Mouse (Mus musculus) neural tube, embryonic 13.5 days (tissue): ENCODE data around the gene Add2. TPM values are rescaled to one million over a fixed set of nuclear protein-coding genes. Genes with fewer than 3 reads are reported as not detected.
"Not testable (repeated sequence)": the region's sequence is repeated elsewhere in the genome, so short reads cannot be mapped to it uniquely, and the experiment has no call there.

ENCODE experiments used
- ATAC-seq: fragments of 200-750 bp; cut with Nextera tagmentation; 2 replicates; pipeline ENCODE4 v1.8.0; 2017; ENCODE audit warnings: low read depth, mild to moderate bottlenecking, moderate TSS enrichment, moderate library complexity
- H3K27ac ChIP-seq: fragments of 300-500 bp; sonication (generic); replicated peaks from 2 replicates; pipeline ENCODE4 v1.5.1; 2015; ENCODE audit warnings: moderate library complexity, mild to moderate bottlenecking, inconsistent platforms
- H3K27me3 ChIP-seq: fragments of 300-500 bp; sonication (generic); 2 replicates; pipeline ENCODE4 v1.6.1; 2015; ENCODE audit warnings: mild to moderate bottlenecking, inconsistent platforms
- H3K36me3 ChIP-seq: fragments of 300-500 bp; sonication (generic); 2 replicates; pipeline ENCODE4 v1.6.1; 2015; ENCODE audit warnings: mild to moderate bottlenecking, inconsistent platforms
- H3K4me1 ChIP-seq: fragments of 300-500 bp; sonication (generic); replicated peaks from 2 replicates; pipeline ENCODE4 v1.6.1; 2015; ENCODE audit warnings: inconsistent platforms
- H3K4me2 ChIP-seq: fragments of 300-500 bp; sonication (generic); 2 replicates; pipeline ENCODE4 v1.6.1; 2015; ENCODE audit warnings: inconsistent platforms, mild to moderate bottlenecking, moderate library complexity
- H3K4me3 ChIP-seq: fragments of 300-500 bp; sonication (generic); 2 replicates; pipeline ENCODE4 v1.5.1; 2015; ENCODE audit warnings: mild to moderate bottlenecking, inconsistent platforms
- H3K9ac ChIP-seq: fragments of 300-500 bp; sonication (generic); 2 replicates; pipeline ENCODE4 v1.6.1; 2015; ENCODE audit warnings: moderate library complexity, mild to moderate bottlenecking, inconsistent platforms
- H3K9me3 ChIP-seq: fragments of 300-500 bp; sonication (generic); 2 replicates; pipeline ENCODE4 v1.6.1; 2016; ENCODE audit warnings: inconsistent platforms
- WGBS: fragments of 180-500 bp; shearing (Covaris S2); methylation state at CpG from one replicate; pipeline ENCODE4 v1.1.7; 2015; 5-methylcytosine and 5-hydroxymethylcytosine counted together
- polyA plus RNA-seq: library from polyadenylated mRNA; unstranded; fragments of >200 nt; fragmentation: Nextera tagmentation; extraction: Ambion mirVana; gene quantifications from 2 replicates; pipeline ENCODE4 v1.2.1, GENCODE M21; 2015

The Add2 gene
- 137 and 148 TPM in 2 replicates for polyA plus RNA-seq

DNA sequence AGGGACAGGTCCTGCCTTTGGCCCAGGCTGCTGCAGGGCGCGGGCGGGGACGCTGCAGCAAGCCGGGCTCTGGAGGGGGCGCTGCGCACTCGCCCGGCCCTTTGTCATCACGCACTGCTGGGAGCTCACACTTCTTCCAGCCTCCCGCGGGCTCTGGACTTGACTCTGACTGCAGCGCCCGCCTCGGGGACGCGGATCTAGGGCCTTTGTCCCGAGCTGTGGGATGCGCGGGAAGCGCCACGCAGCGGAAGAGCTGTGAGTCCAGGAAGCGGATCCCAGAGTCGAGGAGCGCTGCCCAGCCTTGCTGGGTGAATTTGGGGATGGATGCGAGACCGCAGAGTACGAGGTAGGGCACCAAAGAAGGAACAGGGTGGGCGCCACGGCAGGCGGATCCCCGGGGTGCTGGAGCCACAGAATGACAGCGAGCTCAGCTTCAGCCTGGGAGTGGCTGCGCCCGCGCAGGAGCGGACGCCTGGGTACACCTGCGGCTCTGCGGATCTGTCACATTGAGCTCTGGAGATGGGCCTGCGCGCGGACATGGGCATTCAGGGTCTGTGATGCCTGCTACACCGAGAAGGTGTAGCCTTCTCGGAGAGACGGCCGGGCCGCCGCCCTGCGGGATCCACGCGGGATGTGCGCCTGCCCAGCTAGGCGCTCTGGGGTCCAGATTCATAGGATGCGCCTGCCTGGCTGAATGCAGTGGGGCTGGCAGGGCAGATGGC lies at the start of gene Add2:
TSS of gene Add2 (plus strand) at position 81 of the 722 bp plus-strand sequence.
- ATAC-seq = peak; percentile 92
- peak within 1 kb of the TSS; percentile 97 for H3K27ac ChIP-seq
- no peaks in the 10 kb centered on the region for H3K36me3 ChIP-seq
- no peaks in the 10 kb centered on the region for H3K9me3 ChIP-seq
- H3K4me1 ChIP-seq = peaks cover 51% of the 10 kb centered on the region
- peak within 1 kb of the TSS; percentile 92 for H3K9ac ChIP-seq
- H3K4me2 ChIP-seq = peak within 1 kb of the TSS; percentile 73
- H3K4me3 ChIP-seq = peak within 1 kb of the TSS; percentile 80
- no peaks in the 10 kb centered on the region for H3K27me3 ChIP-seq
- 1% methylated on average over 56 of the region's 56 CpGs for WGBS

- H3K36me3 ChIP-seq, H3K27ac ChIP-seq, H3K4me1 ChIP-seq, H3K9ac ChIP-seq, ATAC-seq, H3K27me3 ChIP-seq, H3K9me3 ChIP-seq, H3K4me2 ChIP-seq, H3K4me3 ChIP-seq: not testable (repeated sequence)
- WGBS = 86% methylated on average over 4 of the region's 4 CpGs
These were observed 49.7 kb upstream of the Add2 start for GRCm38 (mm10) chr6:85978736-85979135.

GRCm38 (mm10) chr6:85984351-85984750 lies 44.1 kb upstream of the Add2 start:
- H3K9ac ChIP-seq = no peak overlapping the region
- 77% methylated on average over 8 of the region's 8 CpGs for WGBS

DNA sequence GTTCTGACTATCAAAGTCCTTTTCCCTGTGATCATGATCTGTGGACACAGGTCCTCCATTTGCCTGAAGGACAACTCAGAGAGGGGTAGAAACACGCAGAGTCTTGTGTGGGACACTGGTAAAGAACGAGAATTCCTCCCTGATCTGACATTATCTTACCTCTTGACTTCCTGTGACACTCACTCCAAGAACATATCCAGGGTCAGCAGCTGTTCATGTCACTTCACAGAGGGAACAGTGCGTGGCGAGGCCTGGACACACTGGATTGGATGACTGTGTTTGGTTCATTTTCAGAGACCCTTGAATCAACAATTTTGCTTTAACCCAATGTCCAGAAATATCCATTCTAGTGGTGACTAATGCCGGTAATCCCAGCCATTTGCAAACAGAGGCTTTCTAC lies 38.9 kb upstream of the Add2 start:
- H3K27ac ChIP-seq, H3K9ac ChIP-seq, H3K27me3 ChIP-seq, H3K4me3 ChIP-seq, H3K4me1 ChIP-seq, ATAC-seq, H3K4me2 ChIP-seq, H3K9me3 ChIP-seq, H3K36me3 ChIP-seq: not testable (repeated sequence)
- 83% methylated on average over 5 of the region's 5 CpGs for WGBS

More at GRCm38 (mm10) chr6:85984351-85984750, 44.1 kb upstream of the Add2 start:
- ATAC-seq = no peak
- H3K4me2 ChIP-seq = no peak overlapping the region
- H3K27me3 ChIP-seq = no peaks in the 10 kb centered on the region
- H3K4me1 ChIP-seq = no peaks in the 10 kb centered on the region
- no peaks in the 10 kb centered on the region for H3K36me3 ChIP-seq
- no peak overlapping the region for H3K27ac ChIP-seq
- H3K9me3 ChIP-seq = no peaks in the 10 kb centered on the region
- H3K4me3 ChIP-seq = no peak overlapping the region

DNA sequence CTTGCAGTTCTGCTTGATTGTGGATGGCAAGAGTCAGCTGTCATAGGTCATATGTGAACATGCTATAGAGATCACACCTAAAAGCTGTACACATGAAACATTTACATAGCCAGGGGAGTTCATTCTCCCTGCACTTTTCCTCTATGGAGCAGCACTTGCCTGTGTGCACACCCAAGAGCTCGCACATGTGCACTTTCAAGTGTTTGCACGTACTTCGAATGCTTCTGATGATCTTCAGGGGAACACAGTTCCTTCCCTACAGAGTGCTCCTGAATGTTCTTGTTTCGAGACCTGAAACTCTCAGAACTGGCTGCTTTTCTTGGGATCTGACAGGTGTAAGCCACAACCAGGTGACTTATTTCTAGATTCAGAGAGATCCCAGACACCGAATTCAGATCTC lies 37.7 kb upstream of the Add2 start:
- ATAC-seq, H3K27ac ChIP-seq, H3K4me2 ChIP-seq, H3K4me3 ChIP-seq, H3K4me1 ChIP-seq, H3K36me3 ChIP-seq, H3K27me3 ChIP-seq, H3K9me3 ChIP-seq, H3K9ac ChIP-seq: not testable (repeated sequence)
- WGBS = 93% methylated on average over 5 of the region's 5 CpGs

DNA sequence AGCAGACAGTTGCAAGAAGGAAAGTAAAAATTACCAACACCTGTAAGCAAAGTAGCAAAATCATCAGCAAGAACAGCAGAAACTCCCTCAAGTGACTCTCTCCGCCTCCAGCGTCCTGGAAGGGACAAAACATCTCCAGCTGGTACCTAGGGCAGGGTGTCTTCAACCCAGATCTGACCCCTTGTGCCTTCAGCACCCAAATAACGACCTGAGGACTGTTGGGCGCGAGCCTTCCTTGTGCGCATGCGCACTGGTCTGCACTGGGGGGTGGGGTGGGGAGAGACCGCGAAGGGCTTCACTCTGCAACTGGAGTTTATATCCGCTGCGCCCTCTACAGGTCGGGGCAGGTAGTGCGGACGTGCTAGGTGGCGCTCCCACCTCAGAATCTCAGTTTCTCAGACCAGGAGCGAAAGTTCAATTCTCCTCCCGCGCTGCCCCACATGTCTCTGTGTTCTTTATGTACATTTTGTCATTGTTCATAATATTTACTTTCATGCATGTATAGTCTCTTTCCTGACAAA lies 25.0 kb upstream of the Add2 start:
- no peak for ATAC-seq
- Histone ChIP-seq H3K27ac (no peak overlapping the region), H3K4me3 (no peak overlapping the region), H3K36me3 (no peaks in the 10 kb centered on the region), H3K4me2 (no peak overlapping the region), H3K4me1 (peaks cover 7% of the 10 kb centered on the region), H3K9ac (no peak overlapping the region), H3K27me3 (no peaks in the 10 kb centered on the region), H3K9me3 (0 out of 2 replicates have a peak, but pooled peaks cover 3% of the 10 kb centered on the region)
- 71% methylated on average over 18 of the region's 18 CpGs for WGBS

GRCm38 (mm10) chr6:86004271-86005148 lies 24.0 kb upstream of the Add2 start:
- Histone ChIP-seq H3K36me3 (no peaks in the 10 kb centered on the region), H3K4me1 (peaks cover 7% of the 10 kb centered on the region), H3K9ac (peak overlapping the region; percentile 53; the same call in 1 of the 2 replicates), H3K27me3 (no peaks in the 10 kb centered on the region), H3K27ac (no peak overlapping the region), H3K4me2 (peak overlapping the region; percentile 50), H3K4me3 (no peak overlapping the region), H3K9me3 (0 out of 2 replicates have a peak, but pooled peaks cover 3% of the 10 kb centered on the region)
- peak; percentile 96 for ATAC-seq
- 14% methylated on average over 18 of the region's 18 CpGs for WGBS

GRCm38 (mm10) chr6:86009980-86010379 lies 18.5 kb upstream of the Add2 start:
- Histone ChIP-seq H3K4me1 (no peaks in the 10 kb centered on the region), H3K27ac (no peak overlapping the region), H3K4me2 (no peak overlapping the region), H3K27me3 (no peaks in the 10 kb centered on the region), H3K36me3 (no peaks in the 10 kb centered on the region), H3K9me3 (no peaks in the 10 kb centered on the region), H3K9ac (no peak overlapping the region), H3K4me3 (no peak overlapping the region)
- ATAC-seq = peak; percentile 53; the same call in 1 of the 2 replicates
- 37% methylated on average over 4 of the region's 4 CpGs for WGBS

- not testable (repeated sequence) for H3K36me3 ChIP-seq, ATAC-seq, H3K4me1 ChIP-seq, H3K9me3 ChIP-seq, H3K27me3 ChIP-seq, H3K4me3 ChIP-seq, H3K27ac ChIP-seq, H3K4me2 ChIP-seq, H3K9ac ChIP-seq
- 80% methylated on average over 5 of the region's 5 CpGs for WGBS
These were observed 13.7 kb upstream of the Add2 start for GRCm38 (mm10) chr6:86014812-86015211.

- no peak within 1 kb of the TSS for H3K27ac ChIP-seq
- ATAC-seq = no peak
- 84% methylated on average over 9 of the region's 9 CpGs for WGBS
- no peak within 1 kb of the TSS for H3K4me3 ChIP-seq
- no peaks in the 10 kb centered on the region for H3K4me1 ChIP-seq
- H3K27me3 ChIP-seq = no peaks in the 10 kb centered on the region
- no peak within 1 kb of the TSS for H3K4me2 ChIP-seq
- H3K9ac ChIP-seq = no peak within 1 kb of the TSS
- 0 out of 2 replicates have a peak, but pooled peaks cover under 1% of the 10 kb centered on the region for H3K9me3 ChIP-seq
- no peaks in the 10 kb centered on the region for H3K36me3 ChIP-seq
These were observed 12.6 kb upstream of the Add2 start, which contains the start of gene Figla for GRCm38 (mm10) chr6:86015871-86016270. Gene Figla (plus strand): TSS chr6:86016171.

GRCm38 (mm10) chr6:86016793-86017350 lies 11.6 kb upstream of the Add2 start:
- ATAC-seq = no peak
- no peaks in the 10 kb centered on the region for H3K36me3 ChIP-seq
- no peak overlapping the region for H3K4me2 ChIP-seq
- WGBS = 81% methylated on average over 23 of the region's 23 CpGs
- no peak overlapping the region for H3K4me3 ChIP-seq
- H3K9ac ChIP-seq = no peak overlapping the region
- H3K4me1 ChIP-seq = no peaks in the 10 kb centered on the region
- H3K27me3 ChIP-seq = no peaks in the 10 kb centered on the region
- 0 out of 2 replicates have a peak, but pooled peaks cover 4% of the 10 kb centered on the region for H3K9me3 ChIP-seq
- no peak overlapping the region for H3K27ac ChIP-seq
